9 mouse cellular contexts compared by ENCODE assay signal in genomic region chr15:36705990-36706389, GRCm38 (mm10).
DNase-seq lines count a peak whose midpoint lies in the region; ATAC-seq lines count a peak whose summit lies in the region.
"Had no signal": no experiment of that assay in that cellular context is flagged by ENCODE, and none has a peak within 500 bp of the region (broad histone marks: within the 10 kb centered on the region; RNA-seq: fewer than 3 reads in every experiment).

No protein-coding gene starts in this region.

- peak; percentile 36 for DNase-seq in gastrocnemius, postnatal 10 days
- DNase-seq in gastrocnemius, postnatal 25 days: no peak
- peak; percentile 73 for DNase-seq in ES-CJ7 (ENCODE audit: low read depth, low spot score)
- DNase-seq in embryo, embryonic 10.5 days (ENCODE audit: low spot score): peak; percentile 73
- DNase-seq in liver, embryonic 13.5 days: peak; percentile 53
- peak; percentile 39 for DNase-seq in neural tube, embryonic 11.5 days (ENCODE audit: low spot score)
- peak; percentile 35 for DNase-seq in testis, postnatal 14 days (ENCODE audit: low spot score)

- no peaks in the 10 kb centered on the region for H3K9me3 ChIP-seq in intestine, embryonic 16.5 days (ENCODE audit: control insufficient read depth, low read length)
- H3K9me3 ChIP-seq in liver, embryonic 13.5 days (replicated peaks): no peaks in the 10 kb centered on the region
- no peaks in the 10 kb centered on the region for H3K9me3 ChIP-seq in neural tube, embryonic 11.5 days (ENCODE audit: control insufficient read depth, low read length)
- H3K9me3 ChIP-seq: lung, embryonic 15.5 days had no signal

- no peaks in the 10 kb centered on the region for H3K36me3 ChIP-seq in intestine, embryonic 16.5 days (ENCODE audit: control insufficient read depth, insufficient read depth, low read length)
- H3K36me3 ChIP-seq in liver, embryonic 13.5 days: no peaks in the 10 kb centered on the region
- no peaks in the 10 kb centered on the region for H3K36me3 ChIP-seq in neural tube, embryonic 11.5 days (ENCODE audit: control insufficient read depth, insufficient read depth, low read length)
- H3K36me3 ChIP-seq: lung, embryonic 15.5 days had no signal

- 31% methylated on average over 4 of the region's 4 CpGs for WGBS in intestine, embryonic 16.5 days
- 40% methylated on average over 4 of the region's 4 CpGs for WGBS in liver, embryonic 13.5 days (ENCODE audit: insufficient replicate concordance)
- WGBS in neural tube, embryonic 11.5 days: 20% methylated on average over 4 of the region's 4 CpGs

- no peak overlapping the region for H3K4me2 ChIP-seq in intestine, embryonic 16.5 days (ENCODE audit: low read depth, low read length)
- no peak overlapping the region for H3K4me2 ChIP-seq in liver, embryonic 13.5 days
- no peak overlapping the region for H3K4me2 ChIP-seq in neural tube, embryonic 11.5 days (ENCODE audit: low read depth)
- H3K4me2 ChIP-seq: lung, embryonic 15.5 days had no signal

- no peaks in the 10 kb centered on the region for H3K27me3 ChIP-seq in intestine, embryonic 16.5 days (replicated peaks; ENCODE audit: control insufficient read depth, insufficient read depth, low read length)
- no peaks in the 10 kb centered on the region for H3K27me3 ChIP-seq in liver, embryonic 13.5 days
- no peaks in the 10 kb centered on the region for H3K27me3 ChIP-seq in neural tube, embryonic 11.5 days (ENCODE audit: control insufficient read depth, insufficient read depth, low read length)
- H3K27me3 ChIP-seq: lung, embryonic 15.5 days had no signal

- H3K27ac ChIP-seq in intestine, embryonic 16.5 days (ENCODE audit: low read length): no peak overlapping the region
- H3K27ac ChIP-seq in liver, embryonic 13.5 days: no peak overlapping the region
- H3K27ac ChIP-seq in neural tube, embryonic 11.5 days (ENCODE audit: low read depth, low read length): no peak overlapping the region
- H3K27ac ChIP-seq: lung, embryonic 15.5 days had no signal

- no peak overlapping the region for H3K9ac ChIP-seq in intestine, embryonic 16.5 days (ENCODE audit: low read depth, low read length)
- H3K9ac ChIP-seq in liver, embryonic 13.5 days: no peak overlapping the region
- H3K9ac ChIP-seq in neural tube, embryonic 11.5 days (ENCODE audit: low read length): no peak overlapping the region
- H3K9ac ChIP-seq: lung, embryonic 15.5 days had no signal

- H3K4me3 ChIP-seq in intestine, embryonic 16.5 days (ENCODE audit: low read length): no peak overlapping the region
- H3K4me3 ChIP-seq in liver, embryonic 13.5 days (replicated peaks): no peak overlapping the region
- H3K4me3 ChIP-seq in neural tube, embryonic 11.5 days (ENCODE audit: low read depth, low read length): no peak overlapping the region
- H3K4me3 ChIP-seq: lung, embryonic 15.5 days had no signal

- no peaks in the 10 kb centered on the region for H3K4me1 ChIP-seq in intestine, embryonic 16.5 days (ENCODE audit: control insufficient read depth, insufficient read depth, low read length)
- H3K4me1 ChIP-seq in liver, embryonic 13.5 days (replicated peaks): peaks cover 15% of the 10 kb centered on the region; the same call in 1 of the 2 replicates
- no peaks in the 10 kb centered on the region for H3K4me1 ChIP-seq in neural tube, embryonic 11.5 days (ENCODE audit: control insufficient read depth, insufficient read depth, low read length)
- H3K4me1 ChIP-seq: lung, embryonic 15.5 days had no signal

- ATAC-seq in intestine, embryonic 16.5 days: peak; percentile 51; the same call in 1 of the 2 replicates
- ATAC-seq in liver, embryonic 13.5 days (ENCODE audit: low read depth): peak; percentile 47; the same call in 1 of the 2 replicates
- ATAC-seq in neural tube, embryonic 11.5 days (ENCODE audit: insufficient read depth, low FRiP score, low TSS enrichment): no peak
